In the genomic region with DNA sequence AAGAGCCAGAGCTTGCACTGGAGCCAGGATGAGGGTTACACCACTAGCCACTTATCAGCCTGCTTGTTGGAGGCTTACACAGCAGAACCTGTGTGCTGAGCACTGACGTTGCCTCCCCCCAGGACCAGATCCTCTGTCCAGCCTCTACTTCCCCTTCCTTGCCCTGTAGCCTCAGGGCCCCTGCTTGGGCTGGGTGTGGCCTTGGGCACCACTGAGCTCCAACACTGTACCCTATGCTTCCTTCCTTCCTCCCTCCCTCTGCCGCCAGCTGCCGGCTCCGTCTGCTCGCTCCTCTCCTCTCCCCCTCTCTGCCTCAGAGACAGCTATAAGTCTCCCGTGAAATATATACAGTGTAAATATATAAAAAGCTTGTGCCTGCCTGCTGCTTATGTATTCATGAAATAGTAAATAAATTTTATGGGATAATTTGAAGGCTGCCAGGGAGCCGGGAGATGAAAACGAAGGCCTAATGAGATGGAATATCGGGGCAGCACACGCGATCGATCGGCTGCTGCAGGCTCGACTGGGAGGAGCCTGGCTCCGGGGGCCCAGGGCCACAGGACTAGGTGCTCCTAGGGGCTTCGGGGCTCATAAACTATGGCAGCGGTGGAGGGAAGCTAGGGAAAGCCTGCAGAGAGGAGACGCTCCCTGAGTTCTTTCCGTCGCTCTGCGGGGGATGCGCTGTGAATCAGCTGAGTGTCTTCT, we compare ENCODE assay signal across 8 mouse cellular contexts.
DNase-seq lines count a peak whose midpoint lies in the region; ATAC-seq and TF ChIP-seq lines count a peak whose summit lies in the region.

No protein-coding gene starts in this region.

- TF ChIP-seq CTCF in lung, adult 2 months (IDR thresholded peaks at IDR 0.05; ENCODE audit: insufficient read depth, low read length) = no peak

- WGBS in forebrain, embryonic 14.5 days = 21% methylated on average over 22 of the region's 22 CpGs
- 10% methylated on average over 22 of the region's 22 CpGs for WGBS in limb, embryonic 12.5 days
- 13% methylated on average over 22 of the region's 22 CpGs for WGBS in lung, adult 2 months

- H3K27ac ChIP-seq in forebrain, embryonic 14.5 days (ENCODE audit: low read depth, low read length) = peak overlapping the region; percentile 39; the same call in 1 of the 2 replicates
- no peak overlapping the region for H3K27ac ChIP-seq in limb, embryonic 12.5 days

- no peak for TF ChIP-seq POLR2A in lung, adult 2 months (IDR thresholded peaks at IDR 0.05; ENCODE audit: borderline replicate concordance, extremely low read depth, low read depth, low read length)

- H3K27me3 ChIP-seq in forebrain, embryonic 14.5 days (replicated peaks; ENCODE audit: control insufficient read depth, insufficient read depth, low read length) = peaks cover 6% of the 10 kb centered on the region; the same call in 1 of the 2 replicates
- H3K27me3 ChIP-seq in limb, embryonic 12.5 days = peaks cover 90% of the 10 kb centered on the region

- ATAC-seq in forebrain, embryonic 14.5 days = peak; percentile 88
- no peak for ATAC-seq in limb, embryonic 12.5 days (ENCODE audit: insufficient number of reproducible peaks, insufficient read depth, low FRiP score, low TSS enrichment, low read depth)

- H3K4me3 ChIP-seq in forebrain, embryonic 14.5 days (ENCODE audit: low read depth, low read length) = no peak overlapping the region; the same call in 1 of the 2 replicates
- peak overlapping the region; percentile 12; the same call in 1 of the 2 replicates for H3K4me3 ChIP-seq in limb, embryonic 12.5 days (replicated peaks)
- H3K4me3 ChIP-seq in lung, adult 2 months (replicated peaks; ENCODE audit: extremely low read depth, low read depth, low read length) = no peak overlapping the region

- H3K9ac ChIP-seq in forebrain, embryonic 14.5 days (ENCODE audit: low read length) = 0 out of 2 replicates have a peak overlapping the region, but pooled peaks have one; percentile 41
- no peak overlapping the region for H3K9ac ChIP-seq in limb, embryonic 12.5 days (replicated peaks)

- no peaks in the 10 kb centered on the region for H3K9me3 ChIP-seq in forebrain, embryonic 14.5 days (replicated peaks; ENCODE audit: control insufficient read depth, low read length)
- H3K9me3 ChIP-seq in limb, embryonic 12.5 days = no peaks in the 10 kb centered on the region

- no peaks in the 10 kb centered on the region for H3K36me3 ChIP-seq in forebrain, embryonic 14.5 days (ENCODE audit: control insufficient read depth, insufficient read depth, low read length)
- no peaks in the 10 kb centered on the region for H3K36me3 ChIP-seq in limb, embryonic 12.5 days

- peak; percentile 24 for DNase-seq in layer of hippocampus, adult 11-12 months (ENCODE audit: low spot score)
- DNase-seq in layer of hippocampus, postnatal 14 days (ENCODE audit: low spot score in 2 of 2) = no peak
- DNase-seq in forebrain, embryonic 14.5 days (ENCODE audit: low spot score) = peak; percentile 72
- peak; percentile 37 to 52 for DNase-seq in right cerebral cortex, adult 2 months (ENCODE audit: low spot score in 2 of 2)
- no peak for DNase-seq in lung, adult 2 months
- DNase-seq in T-cell, adult 2 months (ENCODE audit: low spot score) = no peak
- no peak for DNase-seq in spleen, adult 12 weeks (ENCODE audit: low spot score)

- no peaks in the 10 kb centered on the region; the same call in 1 of the 2 replicates for H3K4me1 ChIP-seq in forebrain, embryonic 14.5 days (ENCODE audit: control insufficient read depth, insufficient read depth, low read length)
- H3K4me1 ChIP-seq in limb, embryonic 12.5 days (replicated peaks) = peaks cover 7% of the 10 kb centered on the region
- no peaks in the 10 kb centered on the region for H3K4me1 ChIP-seq in lung, adult 2 months (ENCODE audit: control insufficient read depth, insufficient read depth, low read length)

- peak overlapping the region; percentile 39 for H3K4me2 ChIP-seq in forebrain, embryonic 14.5 days (ENCODE audit: low read length)
- H3K4me2 ChIP-seq in limb, embryonic 12.5 days = peak overlapping the region; percentile 37

Comparison
In these comparisons a context has a peak if more than half of its experiments do, and no peak if none do; other contexts are left out.
1. DNase-seq: peak in layer of hippocampus, adult 11-12 months (single experiment), forebrain, embryonic 14.5 days (single experiment) and right cerebral cortex, adult 2 months (2 of 2); none in layer of hippocampus, postnatal 14 days (0 of 2), lung, adult 2 months (single experiment), T-cell, adult 2 months (single experiment) and spleen, adult 12 weeks (single experiment).